Mouse (Mus musculus) cortical plate, adult 2 months (tissue): ENCODE results near the gene Slc43a2.

Experiments
- CTCF ChIP-seq: fragments of 200-500 bp; IDR thresholded peaks from 2 replicates; pipeline ENCODE4 v1.5.1; 2011; ENCODE audit warnings: mild to moderate bottlenecking, control low read depth, low read length; ENCODE audit not compliant: insufficient read depth; ENCODE audit errors: extremely low read depth
- POLR2A ChIP-seq: fragments of 200-500 bp; IDR thresholded peaks from 2 replicates; pipeline ENCODE4 v1.6.1; 2011; ENCODE audit warnings: mild to moderate bottlenecking, low read length, control low read depth; ENCODE audit not compliant: insufficient read depth; ENCODE audit errors: extremely low read depth

DNA sequence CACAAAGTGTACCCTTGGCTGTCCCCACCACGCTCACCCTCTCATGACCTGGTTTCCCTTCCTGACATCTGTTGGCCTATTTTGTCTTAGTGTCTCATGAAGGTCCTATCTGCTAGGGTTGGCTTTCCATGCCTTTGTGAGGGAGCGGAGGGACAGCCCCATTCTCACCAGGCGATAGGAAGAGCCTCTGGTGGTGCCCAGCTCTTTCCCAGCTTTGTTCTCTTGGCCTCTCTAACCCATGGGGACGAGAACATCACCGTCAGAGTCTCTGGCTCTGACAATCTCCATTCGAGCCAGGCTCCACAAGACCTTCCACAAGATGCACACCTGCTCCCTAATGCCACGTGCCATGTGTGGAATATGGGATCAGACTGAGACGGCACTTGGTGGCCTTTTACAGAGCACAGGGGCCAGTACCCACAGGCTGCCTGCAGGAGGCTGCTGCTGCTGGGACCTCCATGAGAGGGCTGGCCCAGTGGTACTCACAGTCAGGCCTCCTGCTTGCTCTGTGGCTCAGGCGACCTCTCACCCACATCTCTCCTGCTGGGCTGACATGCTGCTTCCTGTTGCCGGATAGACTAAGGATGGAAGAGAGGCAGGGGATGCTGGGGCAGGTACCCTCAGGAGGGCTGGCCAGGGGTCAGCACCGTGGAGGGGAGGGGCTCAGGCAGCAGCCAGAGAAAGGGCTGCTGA lies 6.1 kb downstream of the Slc43a2 start:
- TF ChIP-seq CTCF (no peak), POLR2A (no peak)
